Mouse (Mus musculus): ENCODE data around the gene Klhl20. TPM values are rescaled to one million over a fixed set of nuclear protein-coding genes. Genes with fewer than 3 reads are reported as not detected.
A peak's percentile ranks its signal among the peaks of the same experiment; 100 is the strongest.

The Klhl20 gene
- polyA plus RNA-seq, 1 experiment from 2014 or later = 22.4 TPM

DNA sequence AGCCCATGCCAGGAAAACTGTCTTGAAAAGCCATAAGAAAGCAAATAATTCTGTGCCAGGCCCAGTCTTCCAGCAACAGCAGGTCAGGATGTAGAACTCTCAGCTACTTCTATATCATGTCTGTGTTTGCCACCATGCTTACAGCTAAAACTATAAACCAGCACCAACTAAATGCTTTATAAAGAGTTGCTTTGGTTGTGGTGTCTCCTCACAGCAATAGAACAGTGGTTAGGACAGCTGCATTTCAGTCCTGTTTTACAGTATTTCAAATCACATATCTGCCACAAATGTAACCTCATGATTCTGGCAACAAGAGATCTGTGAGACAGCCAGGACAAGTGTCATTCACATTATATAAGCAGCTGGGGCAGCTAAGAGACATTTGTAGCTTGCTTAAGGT lies 90.5 kb downstream of the Klhl20 start:
- no peaks in the 10 kb centered on the region for H3K27me3 ChIP-seq (replicated peaks; ENCODE audit: control insufficient read depth, insufficient read depth, low read length)
- H3K9ac ChIP-seq (replicated peaks; ENCODE audit: low read depth, low read length) = no peak overlapping the region
- H3K27ac ChIP-seq (ENCODE audit: low read length) = no peak overlapping the region
- H3K4me2 ChIP-seq (ENCODE audit: low read length) = no peak overlapping the region
- no peak for ATAC-seq
- H3K4me3 ChIP-seq (replicated peaks; ENCODE audit: low read length) = no peak overlapping the region
- peaks cover 22% of the 10 kb centered on the region for H3K36me3 ChIP-seq (ENCODE audit: control insufficient read depth, insufficient read depth)
- peaks cover 13% of the 10 kb centered on the region for H3K4me1 ChIP-seq (replicated peaks; ENCODE audit: control insufficient read depth, insufficient read depth, low read length)
- H3K9me3 ChIP-seq (ENCODE audit: control insufficient read depth, low read length) = no peaks in the 10 kb centered on the region

DNA sequence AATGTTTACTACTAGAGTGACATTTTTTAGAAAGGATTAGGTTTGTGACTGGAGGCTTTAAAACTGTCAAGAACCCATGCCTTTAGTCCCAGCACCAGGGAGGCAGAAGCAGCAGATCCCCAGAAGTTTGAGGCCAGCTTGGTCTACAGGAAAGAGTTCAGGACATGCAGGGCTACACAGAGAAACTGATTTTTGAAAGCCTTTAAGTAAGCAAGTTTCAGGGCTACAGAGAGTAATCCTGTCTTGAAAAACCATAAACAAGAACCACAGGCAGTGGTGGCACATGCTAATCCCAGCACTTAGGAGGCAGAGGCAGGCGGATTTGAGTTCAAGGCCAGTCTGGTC lies 90.9 kb downstream of the Klhl20 start:
- no peak for ATAC-seq
- no peak overlapping the region for H3K4me2 ChIP-seq (ENCODE audit: low read length)
- H3K4me1 ChIP-seq (replicated peaks; ENCODE audit: control insufficient read depth, insufficient read depth, low read length) = peaks cover 13% of the 10 kb centered on the region
- no peak overlapping the region for H3K4me3 ChIP-seq (replicated peaks; ENCODE audit: low read length)
- H3K9ac ChIP-seq (replicated peaks; ENCODE audit: low read depth, low read length) = no peak overlapping the region
- 60% methylated on average over 1 of the region's 1 CpGs for WGBS
- no peaks in the 10 kb centered on the region for H3K27me3 ChIP-seq (replicated peaks; ENCODE audit: control insufficient read depth, insufficient read depth, low read length)
- H3K36me3 ChIP-seq (ENCODE audit: control insufficient read depth, insufficient read depth) = peaks cover 22% of the 10 kb centered on the region
- no peaks in the 10 kb centered on the region for H3K9me3 ChIP-seq (ENCODE audit: control insufficient read depth, low read length)
- H3K27ac ChIP-seq (ENCODE audit: low read length) = no peak overlapping the region

DNA sequence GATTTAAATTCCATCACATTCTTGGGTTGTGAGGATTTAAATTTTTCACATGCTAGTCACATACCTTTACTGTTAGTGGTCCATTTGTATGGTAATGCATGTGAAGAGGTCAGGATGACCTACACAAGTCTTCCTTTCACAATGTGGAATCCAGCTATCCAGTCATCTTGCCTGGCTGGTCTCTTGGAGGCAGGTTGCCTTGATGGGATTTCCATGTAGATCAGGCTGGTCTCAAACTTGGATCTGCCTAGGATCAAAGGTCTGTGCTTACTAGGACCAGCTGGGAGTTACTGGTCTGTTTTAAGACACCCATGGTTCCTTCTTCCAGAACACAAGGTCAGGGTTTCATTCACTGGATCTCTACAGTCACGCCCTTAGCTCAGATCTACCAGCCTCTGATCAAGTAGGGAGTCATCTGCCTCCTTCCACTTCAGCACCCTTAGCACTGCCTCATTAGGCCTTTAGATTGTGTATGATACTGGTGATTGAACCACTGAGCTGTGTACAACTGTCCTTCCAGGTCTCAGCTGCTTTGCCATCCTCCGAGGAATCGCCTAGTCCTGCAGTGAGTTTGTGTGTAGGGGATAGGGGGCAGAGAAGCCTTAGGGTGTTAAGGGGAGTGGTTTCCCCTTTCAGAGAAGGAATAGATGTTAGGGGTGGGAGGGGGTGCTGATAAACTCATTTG lies 91.4 kb downstream of the Klhl20 start:
- no peaks in the 10 kb centered on the region for H3K27me3 ChIP-seq (replicated peaks; ENCODE audit: control insufficient read depth, insufficient read depth, low read length)
- H3K36me3 ChIP-seq (ENCODE audit: control insufficient read depth, insufficient read depth) = peaks cover 18% of the 10 kb centered on the region
- 4% methylated on average over 3 of the region's 3 CpGs for WGBS
- H3K4me2 ChIP-seq (ENCODE audit: low read length) = no peak overlapping the region
- 0 out of 2 replicates have a peak, but pooled peaks have one; percentile 8 for ATAC-seq
- no peaks in the 10 kb centered on the region for H3K9me3 ChIP-seq (ENCODE audit: control insufficient read depth, low read length)
- no peak overlapping the region for H3K9ac ChIP-seq (replicated peaks; ENCODE audit: low read depth, low read length)
- no peak overlapping the region for H3K4me3 ChIP-seq (replicated peaks; ENCODE audit: low read length)
- peaks cover 13% of the 10 kb centered on the region for H3K4me1 ChIP-seq (replicated peaks; ENCODE audit: control insufficient read depth, insufficient read depth, low read length)
- H3K27ac ChIP-seq (ENCODE audit: low read length) = no peak overlapping the region

DNA sequence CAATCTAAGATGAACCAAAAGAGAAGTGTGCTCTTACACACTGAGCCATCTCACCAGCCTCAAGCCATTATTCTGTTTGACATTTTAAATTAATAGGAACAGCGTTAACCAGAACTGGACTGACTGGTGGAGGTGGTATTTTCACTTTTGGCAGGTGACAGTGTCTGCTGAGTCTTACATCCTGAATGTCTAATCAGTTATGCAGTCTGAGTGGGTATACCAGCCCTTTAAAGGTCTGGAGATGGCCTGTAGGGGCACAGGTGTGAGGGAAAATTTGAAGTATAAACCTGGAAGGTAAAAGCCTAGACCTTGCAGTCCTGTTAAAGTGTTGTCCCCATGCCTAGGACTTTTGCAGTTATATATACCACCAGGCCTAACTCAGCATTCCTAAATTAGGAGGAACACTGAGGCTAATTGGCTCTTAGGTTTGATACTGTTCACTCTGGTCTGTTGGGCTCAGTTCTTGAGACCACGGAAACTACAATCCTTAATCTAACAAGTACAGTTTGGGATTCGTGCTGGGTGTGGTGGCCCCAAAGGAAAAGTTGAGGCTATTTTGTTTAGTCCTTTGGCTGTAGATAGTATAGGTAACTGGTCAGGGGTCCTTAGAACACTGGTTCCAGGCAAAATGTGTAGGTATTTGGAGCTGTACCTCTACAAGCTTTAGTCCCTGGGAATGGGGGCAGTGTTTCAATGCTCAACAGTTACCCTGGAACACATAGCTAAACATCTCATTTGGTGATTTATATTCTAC lies 92.2 kb downstream of the Klhl20 start:
- ATAC-seq = no peak
- Histone ChIP-seq H3K27me3 (replicated peaks; ENCODE audit: control insufficient read depth, insufficient read depth, low read length) (no peaks in the 10 kb centered on the region), H3K4me2 (ENCODE audit: low read length) (no peak overlapping the region), H3K9ac (replicated peaks; ENCODE audit: low read depth, low read length) (no peak overlapping the region), H3K4me3 (replicated peaks; ENCODE audit: low read length) (no peak overlapping the region), H3K27ac (ENCODE audit: low read length) (no peak overlapping the region; the same call in 1 of the 2 replicates), H3K36me3 (ENCODE audit: control insufficient read depth, insufficient read depth) (peaks cover 17% of the 10 kb centered on the region), H3K9me3 (ENCODE audit: control insufficient read depth, low read length) (no peaks in the 10 kb centered on the region), H3K4me1 (replicated peaks; ENCODE audit: control insufficient read depth, insufficient read depth, low read length) (peaks cover 13% of the 10 kb centered on the region)
- 4% methylated on average over 3 of the region's 3 CpGs for WGBS

Other genes with a start within 250 kb of the Klhl20 start
- gene Rc3h1, start 225.1 kb downstream of the Klhl20 start, polyA plus RNA-seq (2015; fragmentation: Nextera tagmentation; extraction: Ambion mirVana) = 8.1 and 8.2 TPM in 2 replicates
- gene Serpinc1, start 152.9 kb downstream of the Klhl20 start, polyA plus RNA-seq (2015; fragmentation: Nextera tagmentation; extraction: Ambion mirVana) = 3.0 and 3.5 TPM in 2 replicates
- 14.3 and 16.9 TPM in 2 replicates for gene Zbtb37, start 96.7 kb downstream of the Klhl20 start, polyA plus RNA-seq (2015; fragmentation: Nextera tagmentation; extraction: Ambion mirVana)
- gene Dars2, start 60.9 kb downstream of the Klhl20 start, polyA plus RNA-seq (2015; fragmentation: Nextera tagmentation; extraction: Ambion mirVana) = 34.8 and 37.6 TPM in 2 replicates
- gene Cenpl, start 60.8 kb downstream of the Klhl20 start, polyA plus RNA-seq (2015; fragmentation: Nextera tagmentation; extraction: Ambion mirVana) = 17.1 and 17.7 TPM in 2 replicates
- 25.5 and 29.6 TPM in 2 replicates for gene Ankrd45, start 11.2 kb upstream of the Klhl20 start, polyA plus RNA-seq (2015; fragmentation: Nextera tagmentation; extraction: Ambion mirVana)
- 0.78 and 1.4 TPM in 2 replicates for gene Tex50, start 27.8 kb upstream of the Klhl20 start, polyA plus RNA-seq (2015; fragmentation: Nextera tagmentation; extraction: Ambion mirVana)
- gene Prdx6, start 119.7 kb upstream of the Klhl20 start, polyA plus RNA-seq (2015; fragmentation: Nextera tagmentation; extraction: Ambion mirVana) = 214 and 245 TPM in 2 replicates